Mouse (Mus musculus) heart, postnatal 36 days (tissue): Measurements from ENCODE around the gene Lingo2. TPM values are rescaled to one million over a fixed set of nuclear protein-coding genes. Genes with fewer than 3 reads are reported as not detected.
"Not testable (repeated sequence)": the region's sequence is repeated elsewhere in the genome, so short reads cannot be mapped to it uniquely, and the experiment has no call there.

ENCODE experiments used
- DNase-seq, 2 experiments: peaks; one replicate each; pipeline ENCODE4 v3.0.0; 2021 to 2022
- intact Hi-C: fragments of 180-260 bp; cut with DNase I; formaldehyde crosslinking; loops from one replicate; pipeline ENCODE4 v1.15.1; 2025
- total RNA-seq, 2 experiments: library from RNA; stranded (reverse); gene quantifications; 2 replicates each; pipeline ENCODE4 v1.2.3; 2021

The Lingo2 gene
- total RNA-seq, 2 experiments from 2014 or later = not detected

DNA sequence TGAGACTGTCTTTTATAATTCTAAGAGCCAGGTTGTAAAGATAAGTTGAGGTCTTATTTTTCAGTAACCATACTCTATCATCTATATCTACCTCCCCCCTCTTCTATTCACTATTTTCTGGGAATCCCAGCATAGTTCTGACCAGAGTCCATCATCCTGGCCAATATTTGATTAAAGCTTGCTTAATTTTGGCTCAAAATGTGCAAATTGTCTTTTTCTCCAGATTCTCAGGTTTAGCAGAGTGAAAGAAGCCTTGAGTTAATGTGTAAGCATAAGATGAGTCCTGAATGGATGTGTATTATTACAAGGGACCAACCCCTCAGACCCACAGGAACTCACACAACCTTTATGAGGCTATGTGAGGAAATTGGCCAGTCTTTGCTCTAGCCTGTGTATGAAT lies 820.2 kb downstream of the Lingo2 start:
- intact Hi-C loops = no loop called here
- DNase-seq = no peak

DNA sequence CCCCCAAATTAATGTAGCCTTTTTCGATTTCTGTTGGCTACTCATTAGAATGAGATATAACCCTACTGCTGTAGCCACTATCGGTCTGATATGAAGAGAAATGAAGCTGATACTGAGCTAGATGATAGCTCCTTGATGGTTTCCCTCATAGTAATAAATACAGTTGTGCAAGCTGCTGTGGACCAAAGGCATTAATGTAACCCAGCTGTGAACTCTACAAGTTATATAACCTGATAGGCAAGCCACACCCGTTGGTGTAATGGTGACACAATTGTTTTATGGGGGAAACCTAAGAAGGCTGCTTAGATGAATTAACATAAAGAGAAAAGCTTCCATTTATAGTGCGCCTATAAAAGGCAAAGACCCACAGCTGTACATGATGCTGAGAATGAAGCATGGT lies 856.1 kb downstream of the Lingo2 start:
- intact Hi-C loops = no loop called here
- no peak for DNase-seq

DNA sequence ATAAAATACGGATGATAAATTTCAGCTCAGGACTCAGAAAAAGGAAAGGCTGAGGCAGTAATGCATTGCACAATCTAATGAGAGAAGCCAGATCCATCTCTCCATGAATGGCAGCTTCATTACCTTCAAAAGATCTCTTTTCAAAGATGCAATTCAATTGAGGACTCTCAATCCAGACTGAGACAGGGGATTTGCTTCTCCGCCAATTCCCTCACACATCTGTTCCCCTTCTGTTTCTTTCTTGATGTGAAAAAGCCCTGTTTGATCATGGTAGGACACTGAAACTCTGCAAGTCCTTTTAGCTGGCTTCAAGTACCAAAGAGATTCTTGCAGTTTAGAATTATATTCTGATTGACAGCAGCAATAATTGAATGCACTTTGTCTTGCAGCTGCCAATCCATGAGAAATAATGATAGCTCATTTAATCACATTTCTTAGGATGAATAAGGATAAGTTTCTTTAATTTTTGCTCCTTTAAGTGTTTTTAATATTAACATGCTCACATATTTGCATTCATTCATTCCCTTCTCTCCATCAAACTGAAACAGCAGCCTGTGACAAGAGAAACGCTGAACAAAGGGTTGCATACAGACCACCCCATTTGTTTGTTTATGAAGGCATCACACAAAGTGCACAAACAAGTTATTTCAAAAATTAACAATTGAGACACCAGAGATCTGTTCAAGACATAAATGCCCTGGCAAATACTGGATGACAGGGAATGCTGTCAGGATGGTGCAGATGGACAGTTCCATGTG lies 870.3 kb downstream of the Lingo2 start:
- DNase-seq = no peak
- intact Hi-C loops = no loop called here

DNA sequence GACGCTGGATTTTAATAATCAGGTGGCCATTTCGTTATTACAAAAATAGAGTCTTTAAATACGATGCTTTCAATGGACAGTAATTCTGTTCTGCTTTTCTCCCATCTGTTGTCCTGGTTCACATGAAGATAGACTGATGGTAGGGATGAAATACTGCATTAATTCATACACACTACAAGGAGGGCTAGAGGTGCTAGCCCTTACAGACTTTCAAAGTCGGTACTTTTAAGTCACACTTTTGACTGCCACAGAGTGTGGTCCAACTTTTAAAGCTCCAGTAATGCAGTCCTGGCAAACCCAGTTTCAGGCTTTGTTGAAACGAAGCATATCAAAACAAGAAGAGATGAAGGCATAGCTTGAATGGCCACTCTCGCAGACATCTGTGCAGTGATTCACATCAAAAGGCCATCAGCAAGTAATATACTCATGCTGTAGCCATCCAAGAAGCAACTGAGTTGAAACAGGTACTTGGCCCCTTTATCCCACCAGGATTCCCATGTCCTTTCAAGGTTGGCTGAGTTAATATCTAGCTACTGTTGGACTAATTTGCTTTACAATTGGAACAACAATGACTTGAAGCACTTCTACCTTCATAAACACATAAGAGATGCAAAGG lies 872.5 kb downstream of the Lingo2 start:
- no peak for DNase-seq
- intact Hi-C loops = no loop called here

DNA sequence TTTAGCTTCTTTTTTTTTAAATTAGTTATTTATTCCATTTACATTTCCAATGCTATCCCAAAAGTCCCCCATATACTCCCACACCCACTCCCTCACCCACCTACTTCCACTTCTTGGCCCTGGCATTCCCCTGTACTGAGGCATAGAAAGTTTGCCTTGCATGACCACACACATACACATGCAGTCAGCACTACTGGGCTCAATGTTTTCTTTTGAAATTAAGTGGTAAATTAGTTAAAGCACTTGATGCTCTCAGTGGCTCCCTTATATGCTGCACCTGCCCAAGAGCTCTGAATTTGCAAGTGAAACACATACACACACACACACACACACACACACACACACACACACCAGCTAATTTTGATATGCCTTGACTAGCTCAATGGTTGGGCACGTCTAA lies 886.8 kb downstream of the Lingo2 start:
- intact Hi-C loops, DNase-seq: not testable (repeated sequence)

DNA sequence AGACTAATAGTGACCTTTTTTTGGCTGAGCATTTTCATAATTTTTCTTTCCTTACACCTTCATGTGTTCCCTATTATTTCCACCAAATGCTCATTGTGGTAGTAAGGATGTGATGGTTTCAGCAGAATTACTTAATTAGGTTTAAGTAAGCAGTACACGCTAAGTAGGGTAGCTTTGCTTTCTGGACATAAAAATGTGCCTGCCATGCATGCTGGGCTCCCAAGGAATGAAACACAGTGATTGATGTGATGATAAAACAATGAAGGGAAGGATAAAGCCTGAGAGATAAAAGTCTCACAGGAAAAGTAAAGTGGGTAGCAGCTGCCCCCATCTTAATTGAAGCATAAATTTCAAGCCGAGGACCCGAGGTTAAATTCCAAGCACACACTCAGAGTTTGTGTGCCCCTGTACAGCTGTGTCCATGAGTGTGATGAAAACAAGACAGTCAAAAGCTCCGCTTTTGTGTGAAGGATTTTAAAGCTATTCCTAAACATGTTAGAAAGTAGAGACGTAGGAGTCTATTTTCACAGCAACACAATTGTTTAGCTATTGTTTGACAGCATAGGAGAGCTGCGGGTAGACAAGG lies 898.7 kb downstream of the Lingo2 start:
- intact Hi-C loops = no loop called here
- DNase-seq = no peak

DNA sequence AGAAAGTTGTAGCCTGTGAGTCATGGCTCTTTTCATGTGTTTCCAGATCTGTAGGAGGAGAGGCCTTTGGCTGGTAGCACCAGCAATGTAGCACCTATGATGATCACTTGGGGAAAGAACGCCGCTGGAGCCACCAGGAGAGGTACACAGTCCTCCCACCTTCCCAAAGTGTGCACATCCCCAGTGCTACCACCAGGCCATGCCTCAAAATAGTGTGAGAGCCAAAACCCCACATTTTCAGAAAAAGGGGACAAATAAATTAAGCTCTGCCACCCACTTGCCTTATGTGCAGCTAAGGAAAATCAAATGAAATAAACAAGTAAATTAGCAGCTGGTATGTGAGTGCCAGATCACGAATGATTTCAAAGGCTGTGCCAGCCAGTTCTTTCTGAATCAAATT lies 911.2 kb downstream of the Lingo2 start:
- intact Hi-C loops = no loop called here
- DNase-seq = no peak

DNA sequence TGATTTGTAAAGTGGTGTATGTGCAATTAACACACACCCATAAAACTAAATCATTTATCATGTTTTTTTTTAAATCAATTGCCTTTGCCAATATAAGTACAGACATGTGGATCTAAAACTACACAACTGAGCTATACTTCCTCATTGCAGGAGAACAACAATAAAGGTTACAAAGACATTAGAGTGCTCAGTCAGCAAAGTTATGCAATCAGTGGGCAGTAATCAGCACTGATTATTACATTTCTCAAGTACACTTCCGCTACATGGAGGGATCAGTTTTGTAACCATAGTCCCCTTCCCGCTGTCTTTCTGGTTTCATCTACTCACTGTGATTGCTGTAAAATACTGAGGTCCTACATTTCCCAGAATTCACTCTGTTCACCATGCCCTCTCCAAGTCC lies 912.8 kb downstream of the Lingo2 start:
- DNase-seq = no peak
- intact Hi-C loops = no loop called here

DNA sequence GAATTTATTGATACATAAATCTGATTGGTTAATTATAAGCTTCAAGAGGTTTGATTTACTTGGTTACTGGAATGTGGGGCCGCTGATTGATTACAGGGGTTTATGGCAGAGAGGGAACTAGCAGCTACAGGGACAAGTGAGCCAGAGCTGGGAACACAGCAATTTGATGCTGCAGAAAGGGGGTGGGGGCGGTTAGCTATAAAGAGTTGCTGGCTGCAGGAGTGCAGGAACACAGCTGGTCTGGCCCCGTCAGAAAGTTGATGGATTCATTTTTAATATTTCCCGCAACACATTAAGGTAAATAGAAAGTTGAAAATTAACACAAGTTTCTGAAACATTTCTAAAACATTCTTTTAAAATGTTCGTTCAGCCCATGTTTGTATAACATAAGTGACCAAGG lies 919.5 kb downstream of the Lingo2 start:
- intact Hi-C loops = no loop called here

DNA sequence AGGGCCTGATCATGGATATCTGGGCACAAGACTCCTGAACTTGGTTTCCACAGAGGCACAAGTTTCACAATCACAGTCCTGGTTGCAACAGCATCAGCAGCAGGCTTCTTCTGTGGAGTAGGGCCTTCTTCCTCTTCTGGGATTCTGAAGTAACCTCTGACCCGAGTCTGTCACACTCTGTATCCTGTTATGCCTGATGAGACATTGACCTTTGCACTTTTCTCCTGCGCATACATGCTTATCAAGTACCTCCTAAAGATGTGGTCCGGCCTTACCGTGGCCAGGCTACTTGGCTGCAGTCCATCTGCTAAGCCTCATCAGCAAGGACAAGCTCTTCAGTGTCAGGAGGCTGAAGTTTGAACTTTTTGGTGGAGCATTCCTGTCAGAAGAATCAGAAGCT lies 937.4 kb downstream of the Lingo2 start:
- intact Hi-C loops = no loop called here

More for the DNA sequence above, 919.5 kb downstream of the Lingo2 start:
- DNase-seq = no peak

DNA sequence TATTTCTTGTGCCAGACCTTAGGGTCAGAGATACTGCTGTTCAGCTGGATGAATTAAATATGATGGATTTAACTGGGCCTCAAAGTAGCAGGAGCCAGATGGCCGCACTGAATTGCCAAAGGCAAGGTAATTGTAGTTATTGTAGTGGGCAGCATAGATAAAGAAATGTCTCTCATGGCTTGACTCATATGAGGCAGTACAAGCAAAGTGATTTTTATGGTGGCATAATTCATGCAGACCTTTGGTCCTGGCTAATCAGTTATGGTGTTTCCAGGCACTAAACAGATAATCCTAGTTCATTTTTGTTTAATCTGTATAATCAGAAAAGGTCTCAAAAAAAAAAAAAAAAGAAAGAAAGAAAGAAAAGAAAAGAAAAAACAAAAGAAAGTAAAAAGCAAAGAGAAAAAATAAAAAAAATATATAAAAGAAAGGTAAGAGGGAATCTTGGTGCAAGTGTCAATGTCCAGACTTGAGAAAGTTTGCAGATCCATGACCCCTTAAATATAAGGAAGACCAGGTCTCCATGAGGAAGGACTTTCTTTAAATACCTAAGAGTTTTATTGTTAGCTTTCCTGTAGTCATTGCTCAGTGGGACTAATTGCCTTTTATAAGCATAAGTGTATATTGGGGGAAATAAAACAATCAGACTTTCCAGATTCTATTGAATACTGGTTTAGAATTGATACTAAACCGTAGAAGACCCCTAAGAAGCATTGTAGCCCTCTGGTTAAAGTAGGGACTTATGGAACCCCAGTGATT lies 959.4 kb downstream of the Lingo2 start:
- no peak for DNase-seq

More for the DNA sequence above, 937.4 kb downstream of the Lingo2 start:
- DNase-seq = no peak

DNA sequence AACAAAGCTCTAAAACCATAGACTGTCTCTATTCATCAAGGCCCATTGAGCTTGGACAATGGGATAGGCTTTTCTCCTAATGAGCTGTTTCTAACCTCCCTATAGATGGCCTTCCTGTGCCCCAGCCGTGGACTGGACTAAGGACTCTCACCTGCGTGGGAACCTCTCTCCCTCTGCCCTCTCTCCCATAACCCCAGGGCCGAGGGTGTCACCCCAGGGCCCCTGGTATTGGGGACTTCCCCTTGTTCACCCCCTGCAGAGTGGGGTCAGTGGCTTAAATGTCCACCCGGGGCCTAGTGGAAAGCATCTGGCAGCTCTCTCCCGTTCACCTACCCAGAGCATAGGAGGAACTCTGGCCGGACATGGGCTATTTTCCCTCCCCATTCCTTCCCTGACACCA lies 965.5 kb downstream of the Lingo2 start:
- no peak for DNase-seq
- intact Hi-C loops = loop anchor here (10.0 kb wide), 1 partner anchor 399 kb away; no protein-coding TSS in a partner anchor

More for the DNA sequence above, 959.4 kb downstream of the Lingo2 start:
- intact Hi-C loops = no loop called here

DNA sequence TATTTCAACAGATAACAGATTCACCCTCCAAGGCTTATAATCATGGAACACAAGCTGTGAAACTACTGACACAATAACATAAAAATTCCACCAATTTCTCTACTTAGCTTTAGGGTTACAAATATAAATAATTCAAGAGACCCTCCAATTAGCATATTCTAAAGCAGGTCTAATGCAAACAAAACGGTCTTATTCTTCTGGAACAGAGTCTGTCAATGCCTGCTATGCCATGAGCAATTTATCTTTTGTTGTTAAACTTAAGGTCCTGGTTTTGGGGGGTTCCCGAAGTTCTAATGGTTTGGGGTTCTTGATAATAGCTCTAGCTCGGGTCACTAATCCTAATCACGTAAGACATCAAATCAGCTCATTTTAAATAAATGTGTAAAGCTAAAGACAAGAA lies 988.0 kb downstream of the Lingo2 start:
- no peak for DNase-seq
- intact Hi-C loops = no loop called here

DNA sequence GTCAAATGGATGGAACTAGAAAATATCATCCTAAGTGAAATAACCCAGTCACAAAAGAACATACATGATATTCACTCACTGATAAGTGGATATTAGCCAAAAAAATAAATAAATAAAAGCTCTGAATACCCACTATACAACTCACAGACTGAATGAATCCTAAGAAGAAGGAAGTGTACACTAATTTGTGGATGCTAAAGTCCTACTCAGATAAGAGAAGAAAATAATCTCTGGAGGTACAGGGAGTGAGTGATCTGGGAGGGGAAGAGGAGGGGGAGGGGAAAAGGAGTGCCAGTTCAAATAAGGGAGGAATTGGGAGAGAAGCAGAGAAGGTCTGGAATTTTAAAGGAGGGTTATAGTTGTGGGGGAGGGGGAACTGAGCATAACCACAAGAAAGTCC lies 999.7 kb downstream of the Lingo2 start:
- intact Hi-C loops = no loop called here
- no peak for DNase-seq

DNA sequence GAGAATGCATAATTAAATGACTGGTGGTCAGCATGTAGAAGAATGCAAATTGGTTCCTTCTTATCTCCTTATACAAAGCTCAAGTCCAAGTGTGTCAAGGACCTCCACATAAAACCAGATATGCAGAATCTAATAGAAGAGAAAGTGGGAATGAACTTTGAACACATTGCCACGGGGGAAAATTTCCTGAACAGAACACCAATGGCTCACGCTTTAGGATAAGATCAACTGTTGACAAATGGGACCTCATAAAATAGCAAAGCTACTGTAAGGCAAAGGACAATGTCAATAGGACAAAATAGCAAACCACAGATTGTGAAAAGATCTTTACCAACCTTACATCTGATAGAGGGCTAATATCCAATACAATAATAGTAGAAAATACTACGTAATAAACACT lies 1000.3 kb downstream of the Lingo2 start:
- intact Hi-C loops = no loop called here
- DNase-seq = no peak

DNA sequence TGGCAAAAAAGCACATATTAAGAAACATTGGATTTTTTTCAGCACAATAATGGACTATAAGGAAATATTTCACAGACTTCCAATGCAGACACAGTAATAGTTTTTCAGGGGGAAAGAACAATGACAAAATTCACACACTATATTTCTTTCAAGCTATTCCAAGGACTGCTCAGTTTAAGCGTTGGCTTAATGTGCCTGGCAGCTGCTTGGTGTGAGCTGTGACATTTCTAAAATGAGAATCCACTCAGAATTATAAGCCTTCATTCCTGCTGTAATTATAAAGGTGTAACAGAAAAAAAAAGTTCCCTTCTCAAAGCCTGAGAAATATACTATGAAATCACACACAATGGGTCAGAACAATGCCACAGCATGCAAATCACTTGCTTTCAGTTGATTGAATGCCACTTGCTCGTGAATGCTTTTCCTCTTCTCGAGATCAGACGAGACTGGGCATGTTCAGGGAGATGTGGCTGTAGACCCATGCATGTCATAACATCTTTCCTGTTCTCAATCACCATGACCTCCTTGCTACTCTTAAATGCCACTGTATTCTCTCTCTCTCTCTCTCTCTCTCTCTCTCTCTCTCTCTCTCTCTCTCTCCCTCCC lies 1017.4 kb downstream of the Lingo2 start:
- intact Hi-C loops = no loop called here
- DNase-seq = no peak

DNA sequence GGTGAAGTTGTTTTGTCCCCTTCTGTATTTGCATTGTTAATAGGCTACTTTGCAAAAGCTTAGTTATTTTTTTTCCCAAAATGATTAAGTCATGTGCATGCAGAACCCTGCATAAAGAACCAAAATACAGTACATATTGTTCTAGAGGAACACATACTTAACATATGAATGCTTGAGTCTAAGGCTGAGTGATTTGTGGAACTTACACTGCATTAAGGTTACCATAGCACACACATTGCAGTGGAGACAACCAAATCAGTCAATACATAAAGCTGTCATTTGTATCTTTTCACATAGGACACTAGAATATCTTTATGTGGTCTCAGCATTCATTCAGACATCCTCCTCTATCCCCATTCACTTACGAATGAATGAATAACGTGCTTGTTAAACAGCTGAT lies 1023.8 kb downstream of the Lingo2 start:
- intact Hi-C loops = no loop called here
- no peak for DNase-seq

DNA sequence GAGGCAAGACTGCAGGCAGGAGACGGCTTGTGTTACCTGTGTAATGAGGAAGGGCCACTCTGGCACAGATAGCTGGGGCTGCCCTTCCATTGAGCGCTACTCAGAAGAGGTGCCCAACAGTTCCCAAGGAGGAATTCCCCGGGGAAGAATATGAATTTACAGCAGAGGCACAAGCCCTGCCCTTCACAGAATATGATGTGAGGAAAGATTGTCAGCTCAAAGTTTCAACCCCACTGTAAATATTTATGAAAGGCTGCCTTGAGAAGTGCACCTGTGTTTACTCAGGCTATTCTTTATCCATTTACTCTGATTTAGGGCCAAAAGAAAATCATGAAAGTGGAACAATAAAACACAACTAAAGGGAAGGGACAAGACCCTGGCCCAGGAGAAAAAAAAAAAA lies 1034.1 kb downstream of the Lingo2 start:
- DNase-seq = no peak
- intact Hi-C loops = no loop called here

DNA sequence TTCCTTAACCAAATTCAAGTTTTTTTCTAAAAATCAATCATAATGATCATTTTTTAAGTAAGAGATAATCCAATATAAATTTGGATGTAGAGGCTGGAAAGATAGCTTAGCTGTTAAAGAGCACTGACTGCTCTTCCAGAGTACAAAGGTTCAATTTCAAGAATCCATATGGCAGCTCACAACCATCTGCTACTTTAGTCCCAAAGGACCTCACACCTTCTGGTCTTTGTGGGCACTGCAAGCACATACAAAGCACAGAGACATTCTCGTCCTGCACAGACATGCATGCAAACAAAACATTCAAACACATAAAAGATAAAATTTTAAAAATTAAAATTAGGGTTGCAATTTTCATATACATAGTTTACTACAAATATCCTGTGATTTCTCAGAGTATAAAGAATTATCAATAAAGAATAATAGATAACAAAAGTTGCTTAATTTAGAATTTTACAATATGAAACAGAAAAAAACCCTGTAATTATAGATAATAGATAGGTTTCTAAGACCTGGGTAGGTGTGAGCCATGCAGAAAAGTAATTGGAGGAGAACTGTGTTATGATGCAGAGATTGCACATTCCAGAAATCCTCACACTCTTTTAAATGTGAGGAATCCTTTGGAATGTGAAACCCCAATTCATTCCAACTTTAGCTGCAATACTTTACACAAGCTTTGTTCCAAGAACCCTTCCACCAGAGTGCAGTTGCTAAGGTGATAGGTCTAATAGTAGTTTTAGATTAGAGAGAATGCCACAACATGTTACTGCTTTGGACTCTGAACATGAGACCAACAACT lies 1053.6 kb downstream of the Lingo2 start:
- no peak for DNase-seq
- intact Hi-C loops = no loop called here
